Mouse (Mus musculus) myocyte (in vitro differentiated cells): ENCODE results near the gene Gm7544. TPM values are rescaled to one million over a fixed set of nuclear protein-coding genes. Genes with fewer than 3 reads are reported as not detected.

Experiments used
- H3K27me3 ChIP-seq: one replicate; pipeline ENCODE4 v1.6.1; 2011; ENCODE audit not compliant: control insufficient read depth, insufficient read depth, insufficient read length
- H3K36me3 ChIP-seq: one replicate; pipeline ENCODE4 v1.6.1; 2011; ENCODE audit not compliant: control insufficient read depth, insufficient read depth
- H3K4me2 ChIP-seq: one replicate; pipeline ENCODE4 v1.6.1; 2011; ENCODE audit warnings: low read depth, control low read depth
- H3K4me3 ChIP-seq: one replicate; pipeline ENCODE4 v1.5.1; 2011; ENCODE audit warnings: mild to moderate bottlenecking, control low read depth, moderate library complexity
- H3K79me2 ChIP-seq: one replicate; pipeline ENCODE4 v1.6.1; 2011; ENCODE audit not compliant: control insufficient read depth, insufficient read depth
- H3ac ChIP-seq: one replicate; pipeline ENCODE4 v1.6.1; 2011; ENCODE audit not compliant: control insufficient read depth, insufficient read length
- CEBPB ChIP-seq: IDR thresholded peaks from 2 replicates; pipeline ENCODE4 v1.6.1; 2011; ENCODE audit warnings: mild to moderate bottlenecking, moderate library complexity; ENCODE audit not compliant: poor library complexity, insufficient read depth, severe bottlenecking
- E2F4 ChIP-seq: IDR thresholded peaks from one replicate; pipeline ENCODE4 v1.6.1; 2011; ENCODE audit warnings: mild to moderate bottlenecking, control low read depth, moderate library complexity; ENCODE audit not compliant: insufficient read depth
- MAX ChIP-seq: IDR thresholded peaks from one replicate; pipeline ENCODE4 v1.6.1; 2011; ENCODE audit warnings: low read depth, mild to moderate bottlenecking, control low read depth
- MYOD1 ChIP-seq, 3 experiments: IDR thresholded peaks; one replicate each; pipeline ENCODE4 v1.6.1; 2011; ENCODE audit warnings: control low read depth in 2 of 3, low read depth in 2 of 3, mild to moderate bottlenecking in 2 of 3, moderate library complexity in 1 of 3; ENCODE audit not compliant: insufficient read length in 2 of 3, control insufficient read depth in 1 of 3
- MYOG ChIP-seq, 3 experiments: IDR thresholded peaks; one replicate each; pipeline ENCODE4 v1.6.1; 2011; ENCODE audit warnings: control low read depth in 2 of 3, low read depth in 2 of 3, mild to moderate bottlenecking in 2 of 3; ENCODE audit not compliant: insufficient read length in 2 of 3, control insufficient read depth in 1 of 3, insufficient read depth in 1 of 3
- POLR2A ChIP-seq: IDR thresholded peaks from one replicate; pipeline ENCODE4 v1.6.1; 2011; ENCODE audit warnings: low read depth, mild to moderate bottlenecking, control low read depth, moderate library complexity; ENCODE audit not compliant: insufficient read length
- POLR2AphosphoS2 ChIP-seq: IDR thresholded peaks from one replicate; pipeline ENCODE4 v1.6.1; 2011; ENCODE audit warnings: low read depth, control low read depth; ENCODE audit not compliant: insufficient read length
- REST ChIP-seq: IDR thresholded peaks from one replicate; pipeline ENCODE4 v1.6.1; 2011; ENCODE audit warnings: mild to moderate bottlenecking, control low read depth, moderate library complexity; ENCODE audit not compliant: insufficient read depth, insufficient read length
- SRF ChIP-seq: IDR thresholded peaks from one replicate; pipeline ENCODE4 v1.6.1; 2011; ENCODE audit warnings: low read depth; ENCODE audit not compliant: control insufficient read depth, insufficient read length
- TCF12 ChIP-seq: IDR thresholded peaks from one replicate; pipeline ENCODE4 v1.6.1; 2011; ENCODE audit warnings: mild to moderate bottlenecking, control low read depth; ENCODE audit not compliant: poor library complexity, insufficient read depth, severe bottlenecking
- TCF3 ChIP-seq: IDR thresholded peaks from one replicate; pipeline ENCODE4 v1.6.1; 2011; ENCODE audit warnings: low read depth, control low read depth; ENCODE audit not compliant: insufficient read length
- USF1 ChIP-seq: IDR thresholded peaks from one replicate; pipeline ENCODE4 v1.6.1; 2011; ENCODE audit warnings: low read depth, mild to moderate bottlenecking, control low read depth, moderate library complexity
- polyA plus RNA-seq: library from polyadenylated mRNA; unstranded; fragments of >200 nt; fragmentation: generic; extraction: Trizol; gene quantifications from one replicate; pipeline ENCODE4 v1.2.1, GENCODE M21; 2012; ENCODE audit warnings: missing spikeins

Gm7544 gene
- polyA plus RNA-seq, 1 experiment = not detected

DNA sequence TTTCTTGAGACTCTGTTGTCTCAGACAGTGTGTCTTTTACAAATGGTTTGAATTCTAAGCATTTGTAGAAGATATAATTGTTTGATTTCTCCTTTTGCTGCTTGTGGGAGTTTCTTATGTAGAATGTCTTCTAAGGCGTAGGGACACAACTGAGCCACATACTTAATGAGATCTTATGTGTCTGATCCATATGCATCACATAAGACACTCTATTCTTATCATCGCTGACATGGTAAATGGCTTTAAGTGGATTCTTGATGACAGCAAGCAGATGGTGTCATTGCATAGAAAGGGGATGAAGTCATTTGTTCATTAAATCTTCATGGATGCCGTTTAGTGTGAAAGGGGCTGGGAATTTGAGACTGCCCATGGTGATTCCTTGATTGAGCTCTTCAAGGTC, 49.9 kb downstream of the Gm7544 start:
- H3K4me2 ChIP-seq = no peak overlapping the region
- H3K27me3 ChIP-seq = no peaks in the 10 kb centered on the region
- H3ac ChIP-seq = no peak overlapping the region
- no peak overlapping the region for H3K4me3 ChIP-seq
- no peak for TF ChIP-seq POLR2AphosphoS2
- TF ChIP-seq E2F4 = no peak
- no peak for TF ChIP-seq SRF
- TF ChIP-seq POLR2A = no peak
- no peak for TF ChIP-seq MYOD1 (IDR thresholded peaks at IDR 0.05; ENCODE audit: control insufficient read depth in 1 of 3, insufficient read length in 2 of 3, low read depth in 2 of 3)
- TF ChIP-seq MYOG (IDR thresholded peaks at IDR 0.05; ENCODE audit: control insufficient read depth in 1 of 3, insufficient read depth in 1 of 3, insufficient read length in 2 of 3, low read depth in 2 of 3) = no peak
- no peak for TF ChIP-seq TCF3
- TF ChIP-seq CEBPB = no peak
- no peak for TF ChIP-seq USF1
- TF ChIP-seq TCF12 = no peak
- TF ChIP-seq REST = no peak
- TF ChIP-seq MAX = no peak
- peaks cover 17% of the 10 kb centered on the region for H3K36me3 ChIP-seq
- no peaks in the 10 kb centered on the region for H3K79me2 ChIP-seq

Other genes starting within 250 kb of the Gm7544 start
- gene Mff, start 231.1 kb downstream of the Gm7544 start, polyA plus RNA-seq = 121 TPM
- not detected for gene Tm4sf20, start 187.6 kb downstream of the Gm7544 start, polyA plus RNA-seq
- not detected for gene Gm47791, start 184.8 kb downstream of the Gm7544 start, polyA plus RNA-seq
- 21.7 TPM for gene Agfg1, start 116.5 kb downstream of the Gm7544 start, polyA plus RNA-seq
- gene A030005L19Rik, start 42.7 kb downstream of the Gm7544 start, polyA plus RNA-seq = not detected
- not detected for gene A030014E15Rik, start 31.1 kb downstream of the Gm7544 start, polyA plus RNA-seq
- not detected for gene Gm6217, start 24.6 kb downstream of the Gm7544 start, polyA plus RNA-seq
- gene A030003K21Rik, start 12.6 kb downstream of the Gm7544 start, polyA plus RNA-seq = not detected
- not detected for gene Gm47955, start 4.3 kb upstream of the Gm7544 start, polyA plus RNA-seq
- not detected for gene Gm47959, start 44.5 kb upstream of the Gm7544 start, polyA plus RNA-seq
- gene Slc19a3, start 82.4 kb upstream of the Gm7544 start, polyA plus RNA-seq = 0.07 TPM
- gene Krtap28-10, start 86.5 kb upstream of the Gm7544 start, polyA plus RNA-seq = not detected
- not detected for gene Gm47969, start 88.9 kb upstream of the Gm7544 start, polyA plus RNA-seq
- not detected for gene A030005K14Rik, start 103.4 kb upstream of the Gm7544 start, polyA plus RNA-seq
- gene Krtap28-13, start 104.9 kb upstream of the Gm7544 start, polyA plus RNA-seq = not detected
- gene Ccl20, start 160.8 kb upstream of the Gm7544 start, polyA plus RNA-seq = not detected
- gene Daw1, start 203.7 kb upstream of the Gm7544 start, polyA plus RNA-seq = not detected